Mouse (Mus musculus) cerebellum, adult 8-10 months (tissue): Measurements from ENCODE around the gene Fam228a.
"Not testable (repeated sequence)": the region's sequence is repeated elsewhere in the genome, so short reads cannot be mapped to it uniquely, and the experiment has no call there.

Source experiments
- DNase-seq: peaks from one replicate; pipeline ENCODE4 v3.0.0; 2022

Gene Fam228a

DNA sequence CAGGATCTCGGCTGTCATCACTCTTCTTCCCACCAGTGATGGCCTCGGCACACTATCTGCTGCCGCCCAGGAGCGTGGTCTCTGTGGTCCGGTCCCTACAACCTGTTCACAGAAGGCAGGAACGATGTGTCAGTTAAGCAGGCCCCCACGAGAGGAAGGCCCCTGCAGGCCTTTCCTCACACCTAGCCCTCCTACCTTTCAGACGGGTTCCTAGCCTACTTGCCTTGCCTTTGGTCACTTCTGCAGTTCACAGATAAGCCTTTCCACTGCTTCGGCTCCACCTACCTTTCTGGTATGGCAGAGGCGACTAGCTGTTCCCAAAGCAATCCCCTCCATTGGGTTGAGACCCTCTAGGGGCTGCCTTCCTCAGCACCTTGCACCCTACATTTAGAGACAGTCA is 22.6 kb downstream of the Fam228a start:
- no peak for DNase-seq

DNA sequence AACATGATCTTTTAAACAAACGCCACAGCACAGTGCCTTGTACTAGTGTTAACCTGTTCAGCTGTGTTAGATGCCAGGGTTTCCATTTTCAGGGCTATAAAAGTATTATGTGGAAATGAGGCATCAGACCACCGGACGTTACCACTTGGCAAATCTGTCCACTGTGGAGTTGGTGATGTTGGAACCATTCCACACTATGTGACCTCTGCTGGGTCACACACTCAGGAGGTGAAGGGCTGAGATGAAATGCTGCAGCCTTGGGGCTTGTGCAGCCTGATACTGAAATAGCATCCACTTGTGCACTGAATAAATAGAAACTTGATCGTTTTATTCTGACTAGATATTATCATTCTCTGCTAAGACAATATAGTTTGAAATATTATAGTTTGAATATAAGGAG is 24.9 kb downstream of the Fam228a start:
- no peak for DNase-seq

GRCm38 (mm10) chr12:4709926-4710325 is 28.3 kb downstream of the Fam228a start:
- DNase-seq = no peak

DNA sequence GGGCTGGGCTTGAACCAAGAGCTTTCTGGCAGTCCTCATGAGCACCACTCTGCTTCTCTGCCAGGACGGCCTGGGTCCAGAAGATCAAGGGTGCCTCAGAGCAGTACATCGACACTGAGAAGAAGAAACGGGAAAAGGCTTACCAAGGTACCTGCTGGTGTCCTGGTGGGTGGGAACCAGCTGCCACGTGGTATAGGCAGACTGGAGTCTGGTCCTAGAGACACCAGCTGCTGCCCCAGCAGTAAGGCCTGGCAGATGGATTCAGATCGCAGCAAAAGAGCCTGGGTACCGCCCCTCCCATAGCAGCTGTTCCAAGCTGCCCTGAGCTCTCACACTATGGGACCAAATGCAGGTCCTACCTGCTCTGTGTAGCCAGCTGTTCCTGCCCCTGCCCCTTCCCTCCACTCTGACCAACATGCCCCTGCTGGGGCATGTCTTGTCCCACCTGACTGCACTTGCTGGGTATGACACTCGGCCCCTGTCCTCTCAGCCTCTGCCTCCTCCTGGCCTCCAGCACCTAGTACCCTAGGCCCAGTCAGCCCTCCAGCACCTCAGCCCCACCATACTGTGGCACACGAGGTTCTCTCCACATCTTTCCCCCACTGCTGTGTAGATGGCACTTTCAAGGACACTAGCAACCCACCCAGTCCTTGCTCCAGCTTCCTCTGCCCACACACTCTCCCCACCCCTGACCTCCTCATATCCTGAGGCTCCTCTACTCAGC is 29.2 kb downstream of the Fam228a start:
- DNase-seq = no peak

- DNase-seq = no peak
Observed at GRCm38 (mm10) chr12:4708296-4708695, 29.9 kb downstream of the Fam228a start.

- no peak for DNase-seq
Observed at GRCm38 (mm10) chr12:4707488-4708017, 30.7 kb downstream of the Fam228a start.

GRCm38 (mm10) chr12:4706901-4707300 is 31.3 kb downstream of the Fam228a start:
- no peak for DNase-seq

DNA sequence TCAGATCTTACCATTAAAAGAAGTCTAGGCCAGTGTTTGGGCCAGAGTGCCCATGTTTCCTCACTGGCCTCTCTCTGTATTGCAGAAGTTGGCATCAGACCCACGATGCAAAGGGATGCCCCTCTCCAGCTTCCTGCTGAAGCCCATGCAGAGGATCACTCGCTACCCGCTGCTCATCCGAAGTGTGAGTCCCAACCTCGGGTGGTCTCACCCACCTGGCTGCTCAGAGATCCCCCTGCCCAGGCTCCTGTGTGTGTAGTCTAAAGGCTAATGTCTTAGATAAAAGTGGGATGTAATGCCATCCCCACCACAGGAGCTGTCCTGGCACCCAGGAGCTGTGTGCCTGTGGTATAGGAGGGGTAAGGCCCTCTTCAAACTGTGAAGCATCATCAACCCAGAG is 32.1 kb downstream of the Fam228a start:
- DNase-seq = no peak

- DNase-seq = not testable (repeated sequence)
Observed at GRCm38 (mm10) chr12:4705626-4706025, 32.6 kb downstream of the Fam228a start.

DNA sequence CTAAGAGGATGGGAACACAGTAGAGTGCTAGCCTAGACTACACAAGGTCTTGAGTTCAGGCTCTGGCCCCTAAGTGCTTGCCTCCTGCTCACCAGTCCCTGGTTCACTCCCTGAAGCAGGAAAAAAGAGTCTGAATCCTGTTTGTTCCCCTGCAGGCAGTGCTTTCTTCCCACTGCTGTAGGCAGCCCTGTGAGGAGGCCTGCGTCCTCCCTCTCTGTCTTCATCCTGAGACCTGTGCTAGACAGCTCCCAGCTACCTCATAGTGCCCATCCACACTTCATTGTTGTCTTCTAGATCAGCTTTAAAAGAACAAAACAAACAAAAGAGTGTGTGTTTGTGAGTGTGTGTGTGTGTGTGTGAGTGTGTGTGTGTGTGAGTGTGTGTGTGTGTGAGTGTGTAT is 43.7 kb downstream of the Fam228a start:
- no peak for DNase-seq

DNA sequence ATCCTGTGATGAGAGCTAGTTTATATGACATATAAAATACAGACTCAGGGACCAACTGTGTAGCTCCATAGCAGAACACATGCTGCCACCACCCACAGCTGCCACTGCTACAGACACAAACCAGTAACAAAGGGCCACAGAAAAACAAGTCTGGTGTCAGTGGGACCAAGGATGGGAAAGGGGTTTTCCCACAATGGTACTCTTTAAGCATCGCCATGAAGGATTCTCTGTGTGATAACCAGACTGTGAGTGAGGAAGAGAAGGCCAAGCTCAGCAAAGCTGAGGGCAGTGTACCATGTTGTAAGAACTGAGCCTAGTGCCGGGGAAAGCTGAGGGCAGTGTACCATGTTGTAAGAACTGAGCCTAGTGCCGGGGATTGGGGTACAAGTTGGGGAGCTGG is 47.0 kb downstream of the Fam228a start:
- DNase-seq = no peak

- no peak for DNase-seq
Observed at GRCm38 (mm10) chr12:4689341-4689740, 48.9 kb downstream of the Fam228a start.

DNA sequence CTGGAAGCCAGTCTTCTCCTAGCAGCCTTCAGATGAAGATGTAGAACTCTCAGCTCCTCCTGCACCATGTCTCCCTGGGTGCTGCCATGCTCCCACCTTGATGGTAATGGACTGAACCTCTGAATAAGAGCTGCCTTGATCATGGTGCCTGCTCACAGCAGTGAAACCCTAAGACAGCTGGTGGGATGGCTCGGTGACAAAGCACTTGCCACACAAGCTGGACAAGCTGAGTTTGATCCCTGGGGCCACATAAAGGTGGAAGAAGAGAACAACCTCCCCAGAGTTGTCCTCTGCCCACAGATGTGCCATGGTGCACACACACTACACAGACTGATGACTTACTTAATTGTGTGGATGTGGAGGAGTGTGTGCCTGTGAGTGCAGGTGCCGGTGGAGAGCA is 49.8 kb downstream of the Fam228a start:
- no peak for DNase-seq

- DNase-seq = no peak
Observed at GRCm38 (mm10) chr12:4685441-4685840, 52.8 kb downstream of the Fam228a start.

DNA sequence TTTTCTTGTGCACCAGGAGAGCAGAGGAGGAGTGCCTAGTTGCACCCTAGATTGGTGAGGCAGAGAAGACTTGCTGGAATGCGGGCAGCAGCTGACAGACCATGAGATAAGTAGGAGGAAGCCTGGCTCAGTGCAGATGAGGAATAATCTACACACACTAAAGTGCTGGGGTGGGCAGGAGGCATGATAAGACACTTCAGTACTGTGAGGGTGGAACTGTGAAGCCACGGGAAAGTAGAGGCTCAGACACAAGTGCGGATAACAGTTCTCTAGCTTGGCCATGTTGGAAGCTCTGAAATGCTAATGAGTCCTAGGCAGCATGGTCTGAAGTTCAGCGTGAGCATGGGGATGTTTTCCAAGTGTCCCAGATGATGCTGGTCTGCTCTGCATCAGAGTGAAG is 58.3 kb downstream of the Fam228a start:
- DNase-seq = no peak

DNA sequence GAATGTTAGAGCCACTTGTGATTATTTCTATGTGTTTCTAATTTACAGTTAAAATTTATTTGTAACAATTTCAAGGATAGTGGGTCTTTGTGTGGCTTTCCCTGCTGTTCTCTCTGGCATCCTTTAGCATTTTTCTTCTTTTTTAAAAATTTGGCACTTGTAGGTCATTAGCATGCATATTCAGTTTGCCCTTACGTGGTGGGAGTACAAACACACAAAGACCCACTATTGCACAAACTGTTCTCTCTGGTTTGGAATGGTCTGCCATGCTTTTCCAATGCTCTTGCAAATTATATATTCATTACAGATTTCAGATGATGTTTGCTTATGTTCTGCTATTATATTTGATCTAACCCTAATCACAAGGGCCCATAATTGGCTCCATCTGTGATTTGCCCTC is 61.9 kb downstream of the Fam228a start:
- DNase-seq = no peak

DNA sequence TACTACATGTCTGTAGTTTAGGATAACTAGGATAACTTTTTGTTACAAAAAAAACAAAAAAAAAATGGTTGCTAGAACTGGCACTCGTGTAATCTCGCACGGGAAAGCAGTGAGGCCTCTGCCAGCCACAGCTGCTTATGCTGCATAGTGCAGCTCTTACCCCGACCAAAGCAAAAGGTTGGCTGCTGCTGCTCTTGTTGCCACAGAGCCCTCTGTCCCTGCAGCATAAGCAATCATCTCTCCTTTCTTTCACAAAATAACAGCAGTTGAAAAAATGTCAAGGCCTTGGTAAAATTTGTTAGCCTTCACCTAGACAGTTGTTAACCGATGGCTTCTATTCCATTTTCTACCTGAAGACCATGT is 72.6 kb downstream of the Fam228a start:
- no peak for DNase-seq

DNA sequence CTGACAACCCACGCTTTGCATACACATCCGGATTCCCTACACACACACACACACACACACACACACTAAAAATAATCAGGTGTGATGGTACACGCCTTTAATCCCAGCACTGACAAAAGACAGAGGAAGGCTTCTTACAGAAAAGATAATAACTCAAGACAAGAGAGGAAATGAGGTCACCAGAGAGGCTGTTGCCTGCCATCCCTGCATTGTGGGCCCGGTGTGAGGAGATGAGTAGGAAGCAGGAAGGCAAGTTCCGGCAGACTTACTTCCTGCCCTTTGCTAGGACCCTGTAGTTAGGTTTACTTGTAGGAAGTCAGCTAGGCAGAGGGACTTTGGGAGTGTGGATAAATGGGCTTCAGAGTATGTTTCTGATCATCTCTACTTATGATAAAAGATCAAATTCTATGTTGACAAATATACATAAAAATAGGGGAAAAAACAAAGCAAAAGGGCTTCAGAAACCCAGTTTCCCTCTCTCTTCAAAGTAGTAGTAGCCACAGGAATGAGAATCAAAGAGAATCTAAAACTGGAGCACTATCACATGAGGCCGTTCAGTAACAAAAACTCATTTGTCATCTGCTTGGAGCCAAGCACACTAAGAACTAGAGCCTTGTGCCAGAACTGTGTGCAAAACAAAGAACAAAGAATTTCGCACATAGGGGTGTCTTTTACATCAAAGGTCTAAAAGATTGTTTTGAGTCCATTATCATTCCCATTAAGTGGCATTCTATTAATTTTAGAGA is 73.1 kb downstream of the Fam228a start:
- no peak for DNase-seq
